Mouse (Mus musculus) forebrain, embryonic 14.5 days (tissue): ENCODE data around the gene Olfr1221. TPM values are rescaled to one million over a fixed set of nuclear protein-coding genes. Genes with fewer than 3 reads are reported as not detected.
"Not testable (repeated sequence)": the region's sequence is repeated elsewhere in the genome, so short reads cannot be mapped to it uniquely, and the experiment has no call there.

ENCODE experiments used
- ATAC-seq: fragments of 200-750 bp; cut with Nextera tagmentation; 2 replicates; pipeline ENCODE4 v1.8.0; 2017; ENCODE audit warnings: mild to moderate bottlenecking, moderate library complexity
- DNase-seq: peaks from one replicate; pipeline ENCODE4 v3.0.0-alpha.2; 2015; ENCODE audit warnings: low spot score
- H3K27ac ChIP-seq: fragments of 300-500 bp; sonication (generic); 2 replicates; pipeline ENCODE4 v1.5.1; 2014; ENCODE audit warnings: low read depth, mild to moderate bottlenecking, control low read depth, low read length, moderate library complexity
- H3K27me3 ChIP-seq: fragments of 300-500 bp; sonication (generic); replicated peaks from 2 replicates; pipeline ENCODE4 v1.6.1; 2014; ENCODE audit warnings: low read length, control low read depth, mixed read lengths; ENCODE audit not compliant: control insufficient read depth, insufficient read depth
- H3K36me3 ChIP-seq: fragments of 300-500 bp; sonication (generic); 2 replicates; pipeline ENCODE4 v1.6.1; 2014; ENCODE audit warnings: low read length, control low read depth; ENCODE audit not compliant: control insufficient read depth, insufficient read depth
- H3K4me1 ChIP-seq: fragments of 300-500 bp; sonication (generic); 2 replicates; pipeline ENCODE4 v1.6.1; 2014; ENCODE audit warnings: antibody characterized with exemption, low read length, control low read depth; ENCODE audit not compliant: control insufficient read depth, insufficient read depth
- H3K4me2 ChIP-seq: fragments of 300-500 bp; sonication (generic); 2 replicates; pipeline ENCODE4 v1.6.1; 2014; ENCODE audit warnings: mild to moderate bottlenecking, control low read depth, low read length
- H3K4me3 ChIP-seq: fragments of 300-500 bp; sonication (generic); 2 replicates; pipeline ENCODE4 v1.5.1; 2014; ENCODE audit warnings: low read depth, low read length, control low read depth
- H3K9ac ChIP-seq: fragments of 300-500 bp; sonication (generic); 2 replicates; pipeline ENCODE4 v1.6.1; 2014; ENCODE audit warnings: mild to moderate bottlenecking, low read length, control low read depth, moderate library complexity
- H3K9me3 ChIP-seq: fragments of 300-500 bp; sonication (generic); replicated peaks from 2 replicates; pipeline ENCODE4 v1.6.1; 2016; ENCODE audit warnings: low read length, control low read depth, mixed read lengths; ENCODE audit not compliant: control insufficient read depth
- WGBS: fragments of 180-500 bp; shearing (Covaris S2); extraction: QIAGEN DNeasy Blood & Tissue Kit; methylation state at CpG from one replicate; pipeline ENCODE4 v1.1.7; 2014; 5-methylcytosine and 5-hydroxymethylcytosine counted together
- polyA plus RNA-seq: library from polyadenylated mRNA; unstranded; fragments of >200 nt; fragmentation: Nextera tagmentation; extraction: Ambion mirVana; gene quantifications from 2 replicates; pipeline ENCODE4 v1.2.1, GENCODE M21; 2014

Olfr1221 gene
- polyA plus RNA-seq, result not detected in 2 replicates

DNA sequence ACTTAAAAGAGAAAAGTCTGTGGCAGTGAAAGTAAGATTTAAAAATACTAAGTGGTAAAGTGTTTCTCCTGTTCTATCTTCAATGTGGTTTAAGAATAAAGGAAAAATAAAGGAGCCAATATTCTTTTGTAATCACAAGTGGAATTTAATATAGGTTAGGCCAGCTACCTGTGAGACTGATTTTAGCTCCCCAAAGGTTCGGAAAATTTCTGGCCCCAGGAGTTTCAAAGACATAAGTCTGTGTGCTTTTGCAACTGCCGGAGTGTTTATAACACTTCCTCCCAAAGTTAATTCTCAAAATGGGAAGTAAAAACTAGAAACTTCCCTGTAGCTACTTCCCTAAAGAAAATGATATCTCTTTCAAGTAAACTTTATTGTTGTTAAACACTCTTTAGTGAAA, at the start of gene Olfr1221:
Gene Olfr1221 (minus strand): TSS at position 101 of the 400 bp plus-strand sequence.
- no peak for DNase-seq

DNA sequence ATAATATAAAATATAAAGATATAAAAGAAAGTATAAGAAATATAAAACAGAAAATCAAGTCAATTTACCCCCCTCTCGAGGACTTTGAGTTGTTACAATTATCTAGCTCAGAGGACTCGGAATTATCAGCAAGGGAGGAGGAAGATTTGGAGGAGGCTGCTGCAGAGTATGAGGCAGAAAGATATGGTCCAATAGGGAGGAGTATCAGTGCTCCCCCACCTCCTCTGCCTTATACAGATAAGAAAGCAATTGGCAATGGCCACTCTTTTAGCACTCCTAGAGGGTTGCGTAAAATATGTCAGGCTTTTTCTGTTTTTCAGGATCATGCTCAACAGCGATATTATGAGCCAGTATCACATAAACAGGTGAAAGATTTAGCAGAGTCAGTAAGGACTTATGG, 47.6 kb upstream of the Olfr1221 start:
- ATAC-seq, H3K36me3 ChIP-seq, H3K4me3 ChIP-seq, H3K9ac ChIP-seq, H3K27me3 ChIP-seq, DNase-seq, H3K9me3 ChIP-seq, H3K4me1 ChIP-seq, H3K27ac ChIP-seq, H3K4me2 ChIP-seq: not testable (repeated sequence)
- WGBS, result 92% methylated on average over 4 of the region's 4 CpGs

More for the DNA sequence above, at the start of gene Olfr1221:
- H3K36me3 ChIP-seq, result no peaks in the 10 kb centered on the region
- H3K27me3 ChIP-seq, result no peaks in the 10 kb centered on the region
- H3K9me3 ChIP-seq, result no peaks in the 10 kb centered on the region
- H3K4me1 ChIP-seq, result no peaks in the 10 kb centered on the region
- no peak within 1 kb of the TSS for H3K4me3 ChIP-seq
- H3K27ac ChIP-seq, result no peak within 1 kb of the TSS
- H3K4me2 ChIP-seq, result no peak within 1 kb of the TSS
- ATAC-seq, result no peak
- H3K9ac ChIP-seq, result no peak within 1 kb of the TSS
- 87% methylated on average over 2 of the region's 2 CpGs for WGBS

- 95% methylated on average over 8 of the region's 8 CpGs for WGBS
- H3K27me3 ChIP-seq, H3K9me3 ChIP-seq, H3K4me3 ChIP-seq, H3K4me1 ChIP-seq, H3K9ac ChIP-seq, ATAC-seq, H3K4me2 ChIP-seq, H3K27ac ChIP-seq, DNase-seq, H3K36me3 ChIP-seq: not testable (repeated sequence)
These were observed 46.9 kb upstream of the Olfr1221 start, which contains the start of gene Olfr1224-ps1 for GRCm38 (mm10) chr2:89163991-89164390. Gene Olfr1224-ps1, minus strand, starts transcription at chr2:89164091.

GRCm38 (mm10) chr2:89151460-89151859, 34.4 kb upstream of the Olfr1221 start, which contains the start of gene Olfr1223:
Gene Olfr1223, minus strand, starts transcription at chr2:89151560.
- 78% methylated on average over 1 of the region's 1 CpGs for WGBS
- Histone ChIP-seq H3K4me1 (no peaks in the 10 kb centered on the region), H3K27ac (no peak within 1 kb of the TSS), H3K27me3 (no peaks in the 10 kb centered on the region), H3K9ac (no peak within 1 kb of the TSS), H3K9me3 (no peaks in the 10 kb centered on the region), H3K4me2 (no peak within 1 kb of the TSS), H3K4me3 (no peak within 1 kb of the TSS), H3K36me3 (no peaks in the 10 kb centered on the region)
- ATAC-seq (no peak), DNase-seq (no peak)

- Histone ChIP-seq H3K36me3 (no peaks in the 10 kb centered on the region), H3K27ac (no peak within 1 kb of the TSS), H3K4me3 (no peak within 1 kb of the TSS), H3K4me1 (no peaks in the 10 kb centered on the region), H3K9ac (no peak within 1 kb of the TSS), H3K9me3 (no peaks in the 10 kb centered on the region), H3K27me3 (no peaks in the 10 kb centered on the region), H3K4me2 (no peak within 1 kb of the TSS)
- DNase-seq (no peak), ATAC-seq (no peak)
- WGBS, result 80% methylated on average over 3 of the region's 3 CpGs
These were observed 15.9 kb upstream of the Olfr1221 start, which contains the start of gene Olfr1222 for GRCm38 (mm10) chr2:89132954-89133353. Gene Olfr1222, minus strand, starts transcription at chr2:89133054.

- Histone ChIP-seq H3K4me3 (no peak within 1 kb of the TSS), H3K9ac (no peak within 1 kb of the TSS), H3K27ac (no peak within 1 kb of the TSS), H3K36me3 (no peaks in the 10 kb centered on the region), H3K4me1 (no peaks in the 10 kb centered on the region), H3K9me3 (no peaks in the 10 kb centered on the region), H3K27me3 (no peaks in the 10 kb centered on the region), H3K4me2 (no peak within 1 kb of the TSS)
- WGBS, result 80% methylated on average over 3 of the region's 3 CpGs
- no peak for DNase-seq
- ATAC-seq, result no peak
These were observed 10.3 kb downstream of the Olfr1221 start, which contains the start of gene Olfr1220 for GRCm38 (mm10) chr2:89106735-89107134. Gene Olfr1220, minus strand, starts transcription at chr2:89106835.

GRCm38 (mm10) chr2:89105651-89106050, 11.4 kb downstream of the Olfr1221 start:
- ATAC-seq (no peak), DNase-seq (no peak)
- H3K27me3 ChIP-seq, result no peaks in the 10 kb centered on the region
- no peak overlapping the region for H3K4me3 ChIP-seq
- H3K9ac ChIP-seq, result no peak overlapping the region
- H3K4me2 ChIP-seq, result no peak overlapping the region
- H3K4me1 ChIP-seq, result no peaks in the 10 kb centered on the region
- no peaks in the 10 kb centered on the region for H3K36me3 ChIP-seq
- no peak overlapping the region for H3K27ac ChIP-seq
- no peaks in the 10 kb centered on the region for H3K9me3 ChIP-seq

GRCm38 (mm10) chr2:89093848-89094247, 23.2 kb downstream of the Olfr1221 start:
- H3K4me3 ChIP-seq, result no peak overlapping the region
- ATAC-seq, result no peak

GRCm38 (mm10) chr2:89083413-89083812, 33.7 kb downstream of the Olfr1221 start, which contains the start of gene Olfr1219:
Gene Olfr1219, minus strand, starts transcription at chr2:89083513.
- H3K4me3 ChIP-seq, result no peak within 1 kb of the TSS
- H3K27me3 ChIP-seq, result no peaks in the 10 kb centered on the region
- H3K9ac ChIP-seq, result no peak within 1 kb of the TSS
- H3K36me3 ChIP-seq, result no peaks in the 10 kb centered on the region
- H3K9me3 ChIP-seq, result no peaks in the 10 kb centered on the region
- no peak within 1 kb of the TSS for H3K4me2 ChIP-seq
- H3K27ac ChIP-seq, result no peak within 1 kb of the TSS
- 74% methylated on average over 1 of the region's 1 CpGs for WGBS
- ATAC-seq (no peak), DNase-seq (no peak)
- H3K4me1 ChIP-seq, result no peaks in the 10 kb centered on the region

More at GRCm38 (mm10) chr2:89093848-89094247, 23.2 kb downstream of the Olfr1221 start:
- Histone ChIP-seq H3K4me2 (no peak overlapping the region), H3K36me3 (no peaks in the 10 kb centered on the region), H3K4me1 (no peaks in the 10 kb centered on the region), H3K27ac (no peak overlapping the region), H3K9ac (no peak overlapping the region), H3K9me3 (no peaks in the 10 kb centered on the region), H3K27me3 (no peaks in the 10 kb centered on the region)
- no peak for DNase-seq
- WGBS, result 100% methylated on average over 1 of the region's 1 CpGs
